In the genomic region with DNA sequence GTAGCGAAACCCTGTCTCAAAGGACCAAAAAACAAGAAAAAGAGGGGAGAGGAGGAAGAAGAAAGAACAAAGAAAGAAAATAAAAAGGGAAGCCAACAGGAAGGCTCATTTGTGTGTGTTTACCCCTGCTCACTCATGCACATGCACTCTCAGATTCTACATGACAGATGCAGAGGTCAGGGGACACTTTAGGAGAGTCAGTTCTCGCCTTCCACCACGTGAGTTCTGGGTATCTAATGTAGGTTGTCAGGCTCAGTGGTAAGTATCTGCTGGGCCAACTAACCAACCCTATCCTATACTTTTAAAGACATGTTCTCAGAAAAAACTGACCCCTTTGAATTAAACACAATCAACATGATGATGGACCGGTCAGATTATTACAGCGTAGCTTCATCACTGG, we compare ENCODE assay signal across 22 mouse cellular contexts. TPM values are rescaled to one million over a fixed set of nuclear protein-coding genes. Genes with fewer than 3 reads are reported as not detected.
DNase-seq lines count a peak whose midpoint lies in the region; ATAC-seq and TF ChIP-seq lines count a peak whose summit lies in the region.
"Had no signal": no experiment of that assay in that cellular context is flagged by ENCODE, and none has a peak within 500 bp of the region (broad histone marks: within the 10 kb centered on the region; RNA-seq: fewer than 3 reads in every experiment).

No protein-coding gene starts in this region.

- no peaks in the 10 kb centered on the region for H3K27me3 ChIP-seq in kidney, embryonic 14.5 days (ENCODE audit: control insufficient read depth, insufficient read depth, low read length)
- no peaks in the 10 kb centered on the region for H3K27me3 ChIP-seq in midbrain, embryonic 11.5 days (ENCODE audit: control insufficient read depth, insufficient read depth, low read length)
- no peaks in the 10 kb centered on the region for H3K27me3 ChIP-seq in midbrain, embryonic 13.5 days
- H3K27me3 ChIP-seq: CH12.LX, Patski had no signal

- H3K4me1 ChIP-seq in kidney, embryonic 14.5 days (ENCODE audit: control insufficient read depth, insufficient read depth, low read length): peaks cover 5% of the 10 kb centered on the region; the same call in 1 of the 2 replicates
- no peaks in the 10 kb centered on the region for H3K4me1 ChIP-seq in midbrain, embryonic 11.5 days (ENCODE audit: control insufficient read depth, insufficient read depth, low read length)
- H3K4me1 ChIP-seq in midbrain, embryonic 13.5 days (replicated peaks): no peaks in the 10 kb centered on the region

- intact Hi-C loops in left cerebral cortex, adult 2 months (cut with DNase I): no loop called here

- DNase-seq in kidney, postnatal 10 days: no peak
- peak; percentile 51 for DNase-seq in midbrain, embryonic 11.5 days (ENCODE audit: low spot score, missing footprints)
- DNase-seq in A20 (ENCODE audit: low read depth, low spot score): peak; percentile 4
- no peak for DNase-seq in left cerebral cortex, adult 2 months (ENCODE audit: extremely low spot score in 1 of 2, low spot score in 2 of 2)
- DNase-seq: adrenal gland, adult 2 months; adrenal gland, adult 8-10 months; adrenal gland, postnatal 10 days; adrenal gland, postnatal 14 days; adrenal gland, postnatal 25 days; adrenal gland, postnatal 36 days; B cell, adult 2 months; cerebellum, adult 11 months; cerebellum, adult 11-12 months; cerebellum, adult 18-20 months; cerebellum, adult 2 months had no signal

- no peak overlapping the region for H3K4me3 ChIP-seq in kidney, embryonic 14.5 days (ENCODE audit: low read length)
- H3K4me3 ChIP-seq in midbrain, embryonic 11.5 days (ENCODE audit: low read depth, low read length): no peak overlapping the region
- no peak overlapping the region for H3K4me3 ChIP-seq in midbrain, embryonic 13.5 days (replicated peaks)
- no peak overlapping the region for H3K4me3 ChIP-seq in left cerebral cortex, adult 2 months

- H3K27ac ChIP-seq in kidney, embryonic 14.5 days (ENCODE audit: low read depth, low read length): no peak overlapping the region
- no peak overlapping the region for H3K27ac ChIP-seq in midbrain, embryonic 11.5 days (ENCODE audit: low read depth, low read length)
- H3K27ac ChIP-seq in midbrain, embryonic 13.5 days: no peak overlapping the region
- H3K27ac ChIP-seq in left cerebral cortex, adult 2 months: no peak overlapping the region

- TF ChIP-seq CTCF in left cerebral cortex, adult 2 months (IDR thresholded peaks at IDR 0.05): no peak

- no peak overlapping the region for H3K4me2 ChIP-seq in kidney, embryonic 14.5 days (replicated peaks; ENCODE audit: low read depth, low read length)
- H3K4me2 ChIP-seq in midbrain, embryonic 11.5 days: no peak overlapping the region
- no peak overlapping the region for H3K4me2 ChIP-seq in midbrain, embryonic 13.5 days (replicated peaks)

- peak; percentile 52; the same call in 1 of the 2 replicates for ATAC-seq in kidney, embryonic 14.5 days (ENCODE audit: low FRiP score, low TSS enrichment)
- ATAC-seq in midbrain, embryonic 11.5 days (ENCODE audit: low FRiP score): no peak
- ATAC-seq in midbrain, embryonic 13.5 days: no peak
- ATAC-seq: activated CD4-positive, CD25-positive, alpha-beta regulatory T cell, adult 4 months; CD4-positive, CD25-positive, alpha-beta regulatory T cell, adult 4 months; Patski had no signal

- H3K9ac ChIP-seq in kidney, embryonic 14.5 days (ENCODE audit: low read depth, low read length): no peak overlapping the region
- H3K9ac ChIP-seq in midbrain, embryonic 11.5 days (ENCODE audit: low read length): no peak overlapping the region
- H3K9ac ChIP-seq in midbrain, embryonic 13.5 days (replicated peaks): no peak overlapping the region

- no peaks in the 10 kb centered on the region for H3K36me3 ChIP-seq in kidney, embryonic 14.5 days (ENCODE audit: control insufficient read depth, insufficient read depth, low read length)
- no peaks in the 10 kb centered on the region for H3K36me3 ChIP-seq in midbrain, embryonic 11.5 days (ENCODE audit: control insufficient read depth, insufficient read depth, low read length)
- no peaks in the 10 kb centered on the region for H3K36me3 ChIP-seq in midbrain, embryonic 13.5 days
- H3K36me3 ChIP-seq: G1E had no signal

- WGBS in kidney, embryonic 14.5 days: 70% methylated on average over 5 of the region's 5 CpGs
- 90% methylated on average over 5 of the region's 5 CpGs for WGBS in midbrain, embryonic 11.5 days
- 89% methylated on average over 5 of the region's 5 CpGs for WGBS in midbrain, embryonic 13.5 days

- H3K9me3 ChIP-seq in kidney, embryonic 14.5 days (ENCODE audit: control insufficient read depth, low read length): no peaks in the 10 kb centered on the region
- no peaks in the 10 kb centered on the region for H3K9me3 ChIP-seq in midbrain, embryonic 11.5 days (ENCODE audit: control insufficient read depth, low read length)
- no peaks in the 10 kb centered on the region for H3K9me3 ChIP-seq in midbrain, embryonic 13.5 days
- H3K9me3 ChIP-seq: G1E had no signal

RNA-seq across cellular contexts. Expression of a gene that starts 48.1 kb away (rescaled TPM):
- 297 and 476 TPM in 2 replicates for polyA plus RNA-seq in kidney, embryonic 14.5 days (2014; fragmentation: Nextera tagmentation; extraction: Ambion mirVana)
- 587 and 613 TPM in 2 replicates for polyA plus RNA-seq in midbrain, embryonic 11.5 days (2014; fragmentation: Nextera tagmentation; extraction: Ambion mirVana)
- 406 and 428 TPM in 2 replicates for polyA plus RNA-seq in midbrain, embryonic 13.5 days (2015; fragmentation: Nextera tagmentation; extraction: Ambion mirVana)
- 100 to 1,000 TPM; 137 to 146 TPM for total RNA-seq in left cerebral cortex, adult 2 months (2021)

Comparison
In these comparisons a context has a peak if more than half of its experiments do, and no peak if none do; other contexts are left out.
1. DNase-seq: peak in midbrain, embryonic 11.5 days (single experiment) and A20 (single experiment); none in kidney, postnatal 10 days (single experiment) and left cerebral cortex, adult 2 months (0 of 2).